In the genomic region with DNA sequence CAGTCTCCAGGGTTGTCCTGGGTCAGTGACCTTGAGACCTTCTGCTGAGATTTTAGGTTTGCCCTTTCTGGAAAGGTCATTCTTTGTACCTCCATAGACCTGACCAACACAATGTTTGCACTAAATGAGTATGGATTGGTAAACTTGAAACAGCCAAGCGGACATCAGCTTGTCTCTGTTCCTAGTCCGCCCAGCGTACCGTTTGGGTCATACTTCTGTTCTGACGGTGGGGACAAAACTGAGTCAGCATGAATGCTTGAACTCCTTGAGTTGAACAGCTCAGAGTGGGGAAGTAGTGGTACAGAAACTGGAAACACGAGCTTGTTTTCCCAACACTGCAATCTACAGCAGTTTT, we compare ENCODE assay signal across 8 mouse cellular contexts. TPM values are rescaled to one million over a fixed set of nuclear protein-coding genes. Genes with fewer than 3 reads are reported as not detected.
A peak's percentile ranks its signal among the peaks of the same experiment; 100 is the strongest.
DNase-seq lines count a peak whose midpoint lies in the region; ATAC-seq lines count a peak whose summit lies in the region.

No protein-coding gene starts in this region.

- DNase-seq in kidney, adult 8-10 months: no peak
- DNase-seq in T-cell, adult 2 months (ENCODE audit: low spot score): no peak
- DNase-seq in frontal cortex, postnatal 14 days (ENCODE audit: low spot score in 2 of 2): no peak

- H3K4me3 ChIP-seq in kidney, embryonic 16.5 days (ENCODE audit: low read length): peak overlapping the region; percentile 92
- H3K4me3 ChIP-seq in heart, embryonic 15.5 days: peak overlapping the region; percentile 98
- peak overlapping the region; percentile 90 for H3K4me3 ChIP-seq in liver, embryonic 15.5 days (replicated peaks)
- H3K4me3 ChIP-seq in neural tube, embryonic 14.5 days (ENCODE audit: low read depth, low read length): peak overlapping the region; percentile 88

- H3K27ac ChIP-seq in kidney, embryonic 16.5 days (ENCODE audit: low read length): peak overlapping the region; percentile 95
- peak overlapping the region; percentile 94 for H3K27ac ChIP-seq in heart, embryonic 15.5 days
- H3K27ac ChIP-seq in liver, embryonic 15.5 days (replicated peaks): peak overlapping the region; percentile 79
- peak overlapping the region; percentile 98 for H3K27ac ChIP-seq in neural tube, embryonic 14.5 days (ENCODE audit: low read depth, low read length)

- no peaks in the 10 kb centered on the region for H3K27me3 ChIP-seq in kidney, embryonic 16.5 days (ENCODE audit: insufficient read depth, low read length)
- H3K27me3 ChIP-seq in heart, embryonic 15.5 days: no peaks in the 10 kb centered on the region
- H3K27me3 ChIP-seq in liver, embryonic 15.5 days: no peaks in the 10 kb centered on the region
- no peaks in the 10 kb centered on the region for H3K27me3 ChIP-seq in neural tube, embryonic 14.5 days (ENCODE audit: control insufficient read depth, insufficient read depth, low read length)

- peaks cover 19% of the 10 kb centered on the region for H3K4me1 ChIP-seq in kidney, embryonic 16.5 days (ENCODE audit: insufficient read depth, low read length)
- peaks cover 15% of the 10 kb centered on the region for H3K4me1 ChIP-seq in heart, embryonic 15.5 days (replicated peaks)
- H3K4me1 ChIP-seq in liver, embryonic 15.5 days (replicated peaks): peaks cover 30% of the 10 kb centered on the region
- peaks cover 33% of the 10 kb centered on the region for H3K4me1 ChIP-seq in neural tube, embryonic 14.5 days (ENCODE audit: control insufficient read depth, insufficient read depth, low read length)

- 14% methylated on average over 6 of the region's 6 CpGs for WGBS in kidney, embryonic 16.5 days
- 18% methylated on average over 6 of the region's 6 CpGs for WGBS in heart, embryonic 15.5 days
- 6% methylated on average over 6 of the region's 6 CpGs for WGBS in liver, embryonic 15.5 days (ENCODE audit: insufficient replicate concordance)
- 8% methylated on average over 6 of the region's 6 CpGs for WGBS in neural tube, embryonic 14.5 days

- no peak for ATAC-seq in kidney, embryonic 16.5 days (ENCODE audit: low FRiP score, low TSS enrichment)
- ATAC-seq in common myeloid progenitor, adult 5-6 weeks (replicated peaks; ENCODE audit: low read depth, poor library complexity, severe bottlenecking): peak; percentile 37
- ATAC-seq in heart, embryonic 15.5 days (replicated peaks; ENCODE audit: insufficient number of reproducible peaks, insufficient read depth, low FRiP score, low read depth): no peak
- peak; percentile 1 for ATAC-seq in liver, embryonic 15.5 days (ENCODE audit: insufficient read depth)
- ATAC-seq in neural tube, embryonic 14.5 days (ENCODE audit: low read depth): 0 out of 2 replicates have a peak, but pooled peaks have one; percentile 9

- H3K9me3 ChIP-seq in kidney, embryonic 16.5 days (ENCODE audit: low read length): no peaks in the 10 kb centered on the region
- H3K9me3 ChIP-seq in heart, embryonic 15.5 days (replicated peaks): no peaks in the 10 kb centered on the region
- no peaks in the 10 kb centered on the region for H3K9me3 ChIP-seq in liver, embryonic 15.5 days (replicated peaks)
- no peaks in the 10 kb centered on the region for H3K9me3 ChIP-seq in neural tube, embryonic 14.5 days (ENCODE audit: control insufficient read depth, low read length)

- H3K4me2 ChIP-seq in kidney, embryonic 16.5 days (replicated peaks; ENCODE audit: low read depth, low read length): peak overlapping the region; percentile 71
- peak overlapping the region; percentile 83 for H3K4me2 ChIP-seq in heart, embryonic 15.5 days
- H3K4me2 ChIP-seq in liver, embryonic 15.5 days: peak overlapping the region; percentile 92
- H3K4me2 ChIP-seq in neural tube, embryonic 14.5 days (ENCODE audit: low read depth, low read length): peak overlapping the region; percentile 80

- peak overlapping the region; percentile 99 for H3K9ac ChIP-seq in kidney, embryonic 16.5 days (replicated peaks; ENCODE audit: low read length)
- peak overlapping the region; percentile 96 for H3K9ac ChIP-seq in heart, embryonic 15.5 days
- H3K9ac ChIP-seq in liver, embryonic 15.5 days: peak overlapping the region; percentile 90
- peak overlapping the region; percentile 86 for H3K9ac ChIP-seq in neural tube, embryonic 14.5 days (replicated peaks; ENCODE audit: low read depth, low read length)

- no peaks in the 10 kb centered on the region for H3K36me3 ChIP-seq in kidney, embryonic 16.5 days (ENCODE audit: insufficient read depth, low read length)
- no peaks in the 10 kb centered on the region for H3K36me3 ChIP-seq in heart, embryonic 15.5 days
- H3K36me3 ChIP-seq in liver, embryonic 15.5 days (replicated peaks): no peaks in the 10 kb centered on the region
- no peaks in the 10 kb centered on the region for H3K36me3 ChIP-seq in neural tube, embryonic 14.5 days (ENCODE audit: control insufficient read depth, insufficient read depth, low read length)

RNA-seq across cellular contexts. Expression of a gene that starts 0.7 kb away (rescaled TPM):
- 20.1 and 22.4 TPM in 2 replicates for polyA plus RNA-seq in kidney, embryonic 16.5 days (2015; fragmentation: Nextera tagmentation; extraction: Ambion mirVana)
- total RNA-seq in common myeloid progenitor, adult 5-6 weeks (2017): 9.2 and 13.1 TPM in 2 replicates
- polyA plus RNA-seq in heart, embryonic 15.5 days (2015; fragmentation: Nextera tagmentation; extraction: Ambion mirVana): 8.7 and 9.6 TPM in 2 replicates
- 3.4 and 4.2 TPM in 2 replicates for polyA plus RNA-seq in liver, embryonic 15.5 days (2015; fragmentation: Nextera tagmentation; extraction: Ambion mirVana)
- 34.9 and 37.3 TPM in 2 replicates for polyA plus RNA-seq in neural tube, embryonic 14.5 days (2014; fragmentation: Nextera tagmentation; extraction: Ambion mirVana)

Comparison
In these comparisons a context has a peak if more than half of its experiments do, and no peak if none do; other contexts are left out.
1. ATAC-seq: peak in common myeloid progenitor, adult 5-6 weeks (single experiment), liver, embryonic 15.5 days (single experiment) and neural tube, embryonic 14.5 days (single experiment); none in kidney, embryonic 16.5 days (single experiment) and heart, embryonic 15.5 days (single experiment).
2. Peak in every context shown above with its lines, with median percentiles within 50 percentile points of each other: H3K27ac ChIP-seq, H3K4me2 ChIP-seq, H3K4me3 ChIP-seq and H3K9ac ChIP-seq.